Comparison of ENCODE assay signal across 31 mouse cellular contexts in the genomic region with DNA sequence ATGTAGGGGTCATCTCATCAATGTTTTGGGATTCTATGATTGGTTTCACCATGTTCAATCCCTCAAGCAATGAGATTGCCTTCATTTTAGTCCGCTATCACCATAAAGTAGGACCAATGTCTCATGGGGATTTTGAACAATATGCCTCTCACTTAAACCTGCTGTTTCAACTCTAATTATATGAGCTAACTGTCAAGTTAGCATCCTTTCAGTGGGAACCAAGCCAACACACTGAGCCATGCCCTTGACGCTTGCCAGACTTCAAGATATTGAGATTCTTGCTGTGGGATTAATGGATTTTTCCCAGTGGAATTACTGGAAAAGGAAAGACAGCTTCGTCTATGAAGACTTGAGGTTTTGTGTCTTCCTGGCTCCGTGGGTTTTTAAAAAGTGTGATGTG.
A peak's percentile ranks its signal among the peaks of the same experiment; 100 is the strongest.
DNase-seq lines count a peak whose midpoint lies in the region; ATAC-seq and TF ChIP-seq lines count a peak whose summit lies in the region.
"Had no signal": no experiment of that assay in that cellular context is flagged by ENCODE, and none has a peak within 500 bp of the region (broad histone marks: within the 10 kb centered on the region; RNA-seq: fewer than 3 reads in every experiment).

No protein-coding gene starts in this region.

- peak; percentile 12 to 18 for DNase-seq in cerebellum, postnatal 14 days
- no peak for DNase-seq in cerebellum, adult 9-11 months
- peak; percentile 74 for DNase-seq in hindbrain, postnatal 0 days (ENCODE audit: low spot score)
- peak; percentile 10 for DNase-seq in midbrain, embryonic 11.5 days (ENCODE audit: low spot score, missing footprints)
- DNase-seq in adrenal gland, adult 8-10 months, result no peak
- DNase-seq: adrenal gland, postnatal 25 days; cerebellum, adult 8-10 months; gastrocnemius, postnatal 10 days; heart, postnatal 10 days; kidney, adult 18-20 months; kidney, postnatal 25 days; liver, postnatal 0 days; lung, postnatal 36 days; right cerebral cortex, adult 18-20 months; spleen, adult 18-20 months; thymus, adult 18-20 months; thymus, postnatal 25 days had no signal

- no peak overlapping the region for H3K27ac ChIP-seq in hindbrain, postnatal 0 days
- no peak overlapping the region for H3K27ac ChIP-seq in hindbrain, embryonic 12.5 days
- H3K27ac ChIP-seq in midbrain, embryonic 11.5 days (ENCODE audit: low read depth, low read length), result no peak overlapping the region
- no peak overlapping the region for H3K27ac ChIP-seq in midbrain, embryonic 13.5 days
- H3K27ac ChIP-seq: embryonic facial prominence, embryonic 13.5 days; heart, embryonic 13.5 days; hindbrain, embryonic 15.5 days; layer of hippocampus, adult 2 months; left cerebral cortex, adult 2 months; liver, embryonic 12.5 days; midbrain, embryonic 15.5 days; neural tube, embryonic 12.5 days; stomach, postnatal 0 days had no signal

- peak; percentile 43; the same call in 1 of the 2 replicates for ATAC-seq in hindbrain, postnatal 0 days
- no peak for ATAC-seq in hindbrain, embryonic 12.5 days (ENCODE audit: low FRiP score)
- ATAC-seq in midbrain, embryonic 11.5 days (ENCODE audit: low FRiP score), result no peak
- no peak for ATAC-seq in midbrain, embryonic 13.5 days
- ATAC-seq: liver, embryonic 12.5 days; liver, postnatal 0 days; midbrain, embryonic 15.5 days; Patski had no signal

- 46% methylated on average over 4 of the region's 4 CpGs for WGBS in hindbrain, postnatal 0 days
- WGBS in hindbrain, embryonic 12.5 days, result 76% methylated on average over 4 of the region's 4 CpGs
- WGBS in midbrain, embryonic 11.5 days, result 78% methylated on average over 4 of the region's 4 CpGs
- WGBS in midbrain, embryonic 13.5 days, result 81% methylated on average over 4 of the region's 4 CpGs

- no peaks in the 10 kb centered on the region for H3K36me3 ChIP-seq in hindbrain, postnatal 0 days (ENCODE audit: insufficient read depth, low read length)
- no peaks in the 10 kb centered on the region for H3K36me3 ChIP-seq in hindbrain, embryonic 12.5 days
- H3K36me3 ChIP-seq in midbrain, embryonic 11.5 days (ENCODE audit: control insufficient read depth, insufficient read depth, low read length), result no peaks in the 10 kb centered on the region
- no peaks in the 10 kb centered on the region for H3K36me3 ChIP-seq in midbrain, embryonic 13.5 days
- H3K36me3 ChIP-seq: embryonic facial prominence, embryonic 13.5 days; G1E; heart, embryonic 13.5 days; hindbrain, embryonic 15.5 days; liver, embryonic 12.5 days; midbrain, embryonic 15.5 days; neural tube, embryonic 12.5 days had no signal

- no peaks in the 10 kb centered on the region for H3K9me3 ChIP-seq in hindbrain, postnatal 0 days (ENCODE audit: low read length)
- no peaks in the 10 kb centered on the region for H3K9me3 ChIP-seq in hindbrain, embryonic 12.5 days (replicated peaks)
- H3K9me3 ChIP-seq in midbrain, embryonic 11.5 days (ENCODE audit: control insufficient read depth, low read length), result no peaks in the 10 kb centered on the region
- H3K9me3 ChIP-seq in midbrain, embryonic 13.5 days, result no peaks in the 10 kb centered on the region
- H3K9me3 ChIP-seq: embryonic facial prominence, embryonic 13.5 days; G1E; heart, embryonic 13.5 days; hindbrain, embryonic 15.5 days; liver, embryonic 12.5 days; midbrain, embryonic 15.5 days; neural tube, embryonic 12.5 days had no signal

- no peak for TF ChIP-seq CTCF in hindbrain, postnatal 0 days (IDR thresholded peaks at IDR 0.05; ENCODE audit: low read depth)

- H3K4me2 ChIP-seq in hindbrain, postnatal 0 days (ENCODE audit: low read depth, low read length), result no peak overlapping the region
- H3K4me2 ChIP-seq in hindbrain, embryonic 12.5 days (replicated peaks), result no peak overlapping the region
- no peak overlapping the region for H3K4me2 ChIP-seq in midbrain, embryonic 11.5 days
- no peak overlapping the region for H3K4me2 ChIP-seq in midbrain, embryonic 13.5 days (replicated peaks)
- H3K4me2 ChIP-seq: embryonic facial prominence, embryonic 13.5 days; heart, embryonic 13.5 days; hindbrain, embryonic 15.5 days; liver, embryonic 12.5 days; midbrain, embryonic 15.5 days; neural tube, embryonic 12.5 days had no signal

- no peak overlapping the region for H3K4me3 ChIP-seq in hindbrain, postnatal 0 days (ENCODE audit: low read length)
- H3K4me3 ChIP-seq in hindbrain, embryonic 12.5 days, result no peak overlapping the region
- H3K4me3 ChIP-seq in midbrain, embryonic 11.5 days (ENCODE audit: low read depth, low read length), result no peak overlapping the region
- no peak overlapping the region for H3K4me3 ChIP-seq in midbrain, embryonic 13.5 days (replicated peaks)
- H3K4me3 ChIP-seq: embryonic facial prominence, embryonic 13.5 days; heart, embryonic 13.5 days; hindbrain, embryonic 15.5 days; layer of hippocampus, adult 2 months; left cerebral cortex, adult 2 months; liver, embryonic 12.5 days; midbrain, embryonic 15.5 days; myocyte; neural tube, embryonic 12.5 days had no signal

- no peaks in the 10 kb centered on the region for H3K27me3 ChIP-seq in hindbrain, postnatal 0 days (ENCODE audit: insufficient read depth, low read length)
- no peaks in the 10 kb centered on the region for H3K27me3 ChIP-seq in hindbrain, embryonic 12.5 days
- no peaks in the 10 kb centered on the region for H3K27me3 ChIP-seq in midbrain, embryonic 11.5 days (ENCODE audit: control insufficient read depth, insufficient read depth, low read length)
- no peaks in the 10 kb centered on the region for H3K27me3 ChIP-seq in midbrain, embryonic 13.5 days
- H3K27me3 ChIP-seq: embryonic facial prominence, embryonic 13.5 days; heart, embryonic 13.5 days; hindbrain, embryonic 15.5 days; liver, embryonic 12.5 days; midbrain, embryonic 15.5 days; neural tube, embryonic 12.5 days; Patski had no signal

- H3K9ac ChIP-seq in hindbrain, postnatal 0 days (replicated peaks; ENCODE audit: low read length), result no peak overlapping the region
- H3K9ac ChIP-seq in hindbrain, embryonic 12.5 days, result no peak overlapping the region
- no peak overlapping the region for H3K9ac ChIP-seq in midbrain, embryonic 11.5 days (ENCODE audit: low read length)
- H3K9ac ChIP-seq in midbrain, embryonic 13.5 days (replicated peaks), result no peak overlapping the region
- H3K9ac ChIP-seq: embryonic facial prominence, embryonic 13.5 days; heart, embryonic 13.5 days; hindbrain, embryonic 15.5 days; liver, embryonic 12.5 days; liver, postnatal 0 days; midbrain, embryonic 15.5 days; neural tube, embryonic 12.5 days had no signal

- no peaks in the 10 kb centered on the region for H3K4me1 ChIP-seq in hindbrain, postnatal 0 days (ENCODE audit: insufficient read depth, low read length)
- no peaks in the 10 kb centered on the region for H3K4me1 ChIP-seq in hindbrain, embryonic 12.5 days
- H3K4me1 ChIP-seq in midbrain, embryonic 11.5 days (ENCODE audit: control insufficient read depth, insufficient read depth, low read length), result no peaks in the 10 kb centered on the region
- no peaks in the 10 kb centered on the region for H3K4me1 ChIP-seq in midbrain, embryonic 13.5 days (replicated peaks)
- H3K4me1 ChIP-seq: embryonic facial prominence, embryonic 13.5 days; heart, embryonic 13.5 days; hindbrain, embryonic 15.5 days; liver, embryonic 12.5 days; midbrain, embryonic 15.5 days; neural tube, embryonic 12.5 days had no signal

Comparison
In these comparisons a context has a peak if more than half of its experiments do, and no peak if none do; other contexts are left out.
1. DNase-seq: peak in cerebellum, postnatal 14 days (2 of 2), hindbrain, postnatal 0 days (single experiment) and midbrain, embryonic 11.5 days (single experiment); none in cerebellum, adult 9-11 months (single experiment) and adrenal gland, adult 8-10 months (single experiment).